Mouse (Mus musculus) bone marrow, adult 2 months (tissue): ENCODE data around the gene Myo3b.

Experiments
- CTCF ChIP-seq: fragments of 200-500 bp; IDR thresholded peaks from 2 replicates; pipeline ENCODE4 v1.5.1; 2011; ENCODE audit warnings: low read length, control low read depth; ENCODE audit not compliant: control insufficient read depth, insufficient read depth
- POLR2A ChIP-seq: fragments of 200-500 bp; IDR thresholded peaks from 2 replicates; pipeline ENCODE4 v1.6.1; 2011; ENCODE audit warnings: low read depth, mild to moderate bottlenecking, control low read depth, low read length, borderline replicate concordance; ENCODE audit not compliant: control insufficient read depth

GRCm38 (mm10) chr2:70284109-70284508 is 245.2 kb downstream of the Myo3b start:
- TF ChIP-seq CTCF (no peak), POLR2A (no peak)
